In the genomic region with DNA sequence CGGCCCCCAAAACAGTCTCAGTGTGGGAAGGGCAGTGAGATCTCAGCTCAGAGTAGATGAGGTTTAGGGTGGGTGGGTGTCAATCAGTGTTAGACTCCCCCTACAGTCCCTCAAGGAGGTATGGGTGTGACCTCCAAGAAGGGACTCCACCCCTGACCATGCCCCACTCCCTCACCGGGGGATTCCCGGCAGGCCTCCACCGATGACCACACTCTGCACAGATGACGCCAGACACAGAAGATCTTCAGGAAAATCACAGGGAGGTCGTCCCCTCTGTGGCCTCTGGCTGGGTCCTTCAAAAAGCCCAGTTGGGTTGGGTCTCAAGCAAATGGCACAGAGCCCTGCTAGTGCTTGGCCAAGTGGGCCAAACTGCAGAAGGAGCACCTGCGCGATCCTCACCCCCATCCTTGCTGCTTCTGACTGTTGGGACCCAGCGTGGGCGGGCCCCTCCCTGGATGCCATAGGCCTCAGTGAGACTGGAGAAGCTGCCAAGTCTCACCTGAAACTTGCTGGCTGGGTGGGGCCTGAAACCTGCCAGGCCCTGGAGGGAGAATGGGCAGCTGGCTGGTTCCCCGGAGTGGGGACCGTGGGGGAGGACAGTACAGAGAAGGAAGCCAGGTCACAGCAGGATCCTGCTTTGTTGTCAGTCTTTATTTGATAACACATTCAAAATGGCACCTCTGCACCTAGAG, we compare ENCODE assay signal across 13 mouse cellular contexts. TPM values are rescaled to one million over a fixed set of nuclear protein-coding genes. Genes with fewer than 3 reads are reported as not detected.
DNase-seq lines count a peak whose midpoint lies in the region; ATAC-seq and TF ChIP-seq lines count a peak whose summit lies in the region.
"Had no signal": no experiment of that assay in that cellular context is flagged by ENCODE, and none has a peak within 500 bp of the region (broad histone marks: within the 10 kb centered on the region; RNA-seq: fewer than 3 reads in every experiment).

No protein-coding gene starts in this region.

- H3K36me3 ChIP-seq in liver, postnatal 0 days (replicated peaks; ENCODE audit: insufficient read depth, low read length), result no peaks in the 10 kb centered on the region
- H3K36me3 ChIP-seq in forebrain, embryonic 13.5 days (ENCODE audit: poor library complexity, severe bottlenecking), result no peaks in the 10 kb centered on the region
- no peaks in the 10 kb centered on the region for H3K36me3 ChIP-seq in hindbrain, embryonic 15.5 days
- no peaks in the 10 kb centered on the region for H3K36me3 ChIP-seq in neural tube, embryonic 14.5 days (ENCODE audit: control insufficient read depth, insufficient read depth, low read length)

- no peak overlapping the region for H3K4me3 ChIP-seq in liver, postnatal 0 days (ENCODE audit: low read depth, low read length)
- no peak overlapping the region for H3K4me3 ChIP-seq in forebrain, embryonic 13.5 days
- H3K4me3 ChIP-seq in hindbrain, embryonic 15.5 days, result no peak overlapping the region
- H3K4me3 ChIP-seq in neural tube, embryonic 14.5 days (ENCODE audit: low read depth, low read length), result no peak overlapping the region

- H3K9ac ChIP-seq in liver, postnatal 0 days (replicated peaks), result no peak overlapping the region
- 0 out of 2 replicates have a peak overlapping the region, but pooled peaks have one; percentile 18 for H3K9ac ChIP-seq in forebrain, embryonic 13.5 days
- H3K9ac ChIP-seq in hindbrain, embryonic 15.5 days, result no peak overlapping the region
- H3K9ac ChIP-seq in neural tube, embryonic 14.5 days (replicated peaks; ENCODE audit: low read depth, low read length), result no peak overlapping the region

- 74% methylated on average over 12 of the region's 12 CpGs for WGBS in liver, postnatal 0 days (ENCODE audit: insufficient replicate concordance)
- WGBS in forebrain, embryonic 13.5 days, result 78% methylated on average over 12 of the region's 12 CpGs
- WGBS in hindbrain, embryonic 15.5 days, result 76% methylated on average over 12 of the region's 12 CpGs
- WGBS in neural tube, embryonic 14.5 days, result 75% methylated on average over 12 of the region's 12 CpGs

- no peak for TF ChIP-seq EP300 in liver, postnatal 0 days (IDR thresholded peaks at IDR 0.05; ENCODE audit: low read depth)

- DNase-seq in liver, result peak; percentile 2
- no peak for DNase-seq in liver, postnatal 0 days
- no peak for DNase-seq in thymus, postnatal 10 days (ENCODE audit: low spot score in 2 of 2)
- DNase-seq: adrenal gland, postnatal 25 days; kidney, adult 11 months; thymus, postnatal 36 days had no signal

- no peak overlapping the region for H3K27ac ChIP-seq in liver, postnatal 0 days (ENCODE audit: low read depth)
- peak overlapping the region; percentile 99 for H3K27ac ChIP-seq in forebrain, embryonic 13.5 days
- peak overlapping the region; percentile 83 for H3K27ac ChIP-seq in hindbrain, embryonic 15.5 days (replicated peaks)
- peak overlapping the region; percentile 77 for H3K27ac ChIP-seq in neural tube, embryonic 14.5 days (ENCODE audit: low read depth, low read length)

- H3K4me1 ChIP-seq in liver, postnatal 0 days (ENCODE audit: insufficient read depth), result no peaks in the 10 kb centered on the region
- H3K4me1 ChIP-seq in forebrain, embryonic 13.5 days, result peaks cover 59% of the 10 kb centered on the region
- H3K4me1 ChIP-seq in hindbrain, embryonic 15.5 days (replicated peaks), result peaks cover 40% of the 10 kb centered on the region
- H3K4me1 ChIP-seq in neural tube, embryonic 14.5 days (ENCODE audit: control insufficient read depth, insufficient read depth, low read length), result peaks cover 14% of the 10 kb centered on the region; the same call in 1 of the 2 replicates

- no peaks in the 10 kb centered on the region for H3K27me3 ChIP-seq in liver, postnatal 0 days (ENCODE audit: insufficient read depth, low read length)
- no peaks in the 10 kb centered on the region for H3K27me3 ChIP-seq in forebrain, embryonic 13.5 days
- H3K27me3 ChIP-seq in hindbrain, embryonic 15.5 days, result no peaks in the 10 kb centered on the region
- no peaks in the 10 kb centered on the region for H3K27me3 ChIP-seq in neural tube, embryonic 14.5 days (ENCODE audit: control insufficient read depth, insufficient read depth, low read length)

- H3K4me2 ChIP-seq in liver, postnatal 0 days (ENCODE audit: low read depth, low read length), result no peak overlapping the region
- no peak overlapping the region for H3K4me2 ChIP-seq in forebrain, embryonic 13.5 days
- no peak overlapping the region for H3K4me2 ChIP-seq in hindbrain, embryonic 15.5 days
- no peak overlapping the region for H3K4me2 ChIP-seq in neural tube, embryonic 14.5 days (ENCODE audit: low read depth, low read length)
- H3K4me2 ChIP-seq: heart, embryonic 11.5 days had no signal

- no peak for ATAC-seq in liver, postnatal 0 days
- no peak for ATAC-seq in forebrain, embryonic 13.5 days
- ATAC-seq in hindbrain, embryonic 15.5 days (ENCODE audit: low FRiP score, low read depth), result no peak
- no peak for ATAC-seq in neural tube, embryonic 14.5 days (ENCODE audit: low read depth)
- ATAC-seq in monocyte, adult 5-6 weeks (replicated peaks; ENCODE audit: insufficient number of reproducible peaks, low FRiP score, low TSS enrichment, poor library complexity, severe bottlenecking), result no peak

- no peak for TF ChIP-seq CTCF in liver, postnatal 0 days (IDR thresholded peaks at IDR 0.05; ENCODE audit: low read depth)

- no peaks in the 10 kb centered on the region for H3K9me3 ChIP-seq in liver, postnatal 0 days (ENCODE audit: low read length)
- no peaks in the 10 kb centered on the region for H3K9me3 ChIP-seq in forebrain, embryonic 13.5 days (replicated peaks)
- H3K9me3 ChIP-seq in hindbrain, embryonic 15.5 days, result no peaks in the 10 kb centered on the region
- H3K9me3 ChIP-seq in neural tube, embryonic 14.5 days (ENCODE audit: control insufficient read depth, low read length), result no peaks in the 10 kb centered on the region
- H3K9me3 ChIP-seq: G1E had no signal

RNA-seq across cellular contexts. Expression of a gene that starts 3.3 kb away (rescaled TPM):
- 0.08 TPM in 2 replicates for polyA plus RNA-seq in liver, postnatal 0 days (2015; fragmentation: Nextera tagmentation; extraction: Ambion mirVana)
- 1.2 and 1.7 TPM in 2 replicates for polyA plus RNA-seq in forebrain, embryonic 13.5 days (2015; fragmentation: Nextera tagmentation; extraction: Ambion mirVana)
- 0.46 and 1.3 TPM in 2 replicates for polyA plus RNA-seq in hindbrain, embryonic 15.5 days (2015; fragmentation: Nextera tagmentation; extraction: Ambion mirVana)
- polyA plus RNA-seq in neural tube, embryonic 14.5 days (2014; fragmentation: Nextera tagmentation; extraction: Ambion mirVana), result 1.5 and 1.9 TPM in 2 replicates
- 1.2 to 2.0 TPM (median 1.4 TPM) in 3 replicates for total RNA-seq in monocyte, adult 5-6 weeks (2017)

RNA-seq across cellular contexts. Expression of a gene that starts 33.5 kb away (rescaled TPM):
- polyA plus RNA-seq in liver, postnatal 0 days (2015; fragmentation: Nextera tagmentation; extraction: Ambion mirVana), result 19.7 and 23.1 TPM in 2 replicates
- polyA plus RNA-seq in forebrain, embryonic 13.5 days (2015; fragmentation: Nextera tagmentation; extraction: Ambion mirVana), result 77.9 and 84.3 TPM in 2 replicates
- 71.4 and 81.2 TPM in 2 replicates for polyA plus RNA-seq in hindbrain, embryonic 15.5 days (2015; fragmentation: Nextera tagmentation; extraction: Ambion mirVana)
- polyA plus RNA-seq in neural tube, embryonic 14.5 days (2014; fragmentation: Nextera tagmentation; extraction: Ambion mirVana), result 56.2 and 58.4 TPM in 2 replicates
- total RNA-seq in monocyte, adult 5-6 weeks (2017), result 191 to 318 TPM (median 246 TPM) in 3 replicates

RNA-seq across cellular contexts. Expression of a gene that starts 33.7 kb away (rescaled TPM):
- polyA plus RNA-seq in liver, postnatal 0 days (2015; fragmentation: Nextera tagmentation; extraction: Ambion mirVana), result 27.0 and 28.4 TPM in 2 replicates
- 126 and 135 TPM in 2 replicates for polyA plus RNA-seq in forebrain, embryonic 13.5 days (2015; fragmentation: Nextera tagmentation; extraction: Ambion mirVana)
- polyA plus RNA-seq in hindbrain, embryonic 15.5 days (2015; fragmentation: Nextera tagmentation; extraction: Ambion mirVana), result 105 and 116 TPM in 2 replicates
- polyA plus RNA-seq in neural tube, embryonic 14.5 days (2014; fragmentation: Nextera tagmentation; extraction: Ambion mirVana), result 80.9 and 84.8 TPM in 2 replicates
- 126 to 218 TPM (median 173 TPM) in 3 replicates for total RNA-seq in monocyte, adult 5-6 weeks (2017)

RNA-seq across cellular contexts. Expression of a gene that starts 38.7 kb away (rescaled TPM):
- polyA plus RNA-seq in liver, postnatal 0 days (2015; fragmentation: Nextera tagmentation; extraction: Ambion mirVana), result not detected in 2 replicates
- 0.14 TPM in 1 of 2 replicates, not detected in the other for polyA plus RNA-seq in forebrain, embryonic 13.5 days (2015; fragmentation: Nextera tagmentation; extraction: Ambion mirVana)
- 0.17 TPM in 1 of 2 replicates, not detected in the other for polyA plus RNA-seq in hindbrain, embryonic 15.5 days (2015; fragmentation: Nextera tagmentation; extraction: Ambion mirVana)
- not detected in 2 replicates for polyA plus RNA-seq in neural tube, embryonic 14.5 days (2014; fragmentation: Nextera tagmentation; extraction: Ambion mirVana)
- total RNA-seq in monocyte, adult 5-6 weeks (2017), result not detected in 3 replicates
- total RNA-seq: adrenal gland, postnatal 25 days; G1E; left cerebral cortex, postnatal 36 days had no signal
- polyA plus RNA-seq: G1E; heart, embryonic 11.5 days had no signal

RNA-seq across cellular contexts. Expression of a gene that starts 58.6 kb away (rescaled TPM):
- polyA plus RNA-seq in liver, postnatal 0 days (2015; fragmentation: Nextera tagmentation; extraction: Ambion mirVana), result 259 and 260 TPM in 2 replicates
- 212 and 224 TPM in 2 replicates for polyA plus RNA-seq in forebrain, embryonic 13.5 days (2015; fragmentation: Nextera tagmentation; extraction: Ambion mirVana)
- 180 and 193 TPM in 2 replicates for polyA plus RNA-seq in hindbrain, embryonic 15.5 days (2015; fragmentation: Nextera tagmentation; extraction: Ambion mirVana)
- polyA plus RNA-seq in neural tube, embryonic 14.5 days (2014; fragmentation: Nextera tagmentation; extraction: Ambion mirVana), result 177 and 190 TPM in 2 replicates
- total RNA-seq in monocyte, adult 5-6 weeks (2017), result 37.8 to 85.8 TPM (median 43.7 TPM) in 3 replicates
